Mouse (Mus musculus): ENCODE measurements around the gene Cldn10.

Gene Cldn10

GRCm38 (mm10) chr14:118829331-118830095, 41.8 kb downstream of the Cldn10 start:
- DNase-seq: no peak

- no peak for DNase-seq
Measured at GRCm38 (mm10) chr14:118831597-118831996, 43.9 kb downstream of the Cldn10 start.

- no peak for DNase-seq
Measured at GRCm38 (mm10) chr14:118833241-118833640, 45.5 kb downstream of the Cldn10 start.

- no peak for DNase-seq
Measured at GRCm38 (mm10) chr14:118834313-118834712, 46.6 kb downstream of the Cldn10 start.

- no peak for DNase-seq
Measured at GRCm38 (mm10) chr14:118836145-118836544, 48.4 kb downstream of the Cldn10 start.

GRCm38 (mm10) chr14:118836754-118837153, 49.0 kb downstream of the Cldn10 start:
- no peak for DNase-seq

- no peak for DNase-seq
Measured at GRCm38 (mm10) chr14:118838556-118839120, 50.9 kb downstream of the Cldn10 start.

GRCm38 (mm10) chr14:118839416-118839815, 51.7 kb downstream of the Cldn10 start:
- peak; percentile 69 to 74 for DNase-seq

GRCm38 (mm10) chr14:118840027-118840426, 52.3 kb downstream of the Cldn10 start:
- DNase-seq: no peak

- no peak for DNase-seq
Measured at GRCm38 (mm10) chr14:118842353-118842752, 54.6 kb downstream of the Cldn10 start.

- DNase-seq: no peak
Measured at GRCm38 (mm10) chr14:118846834-118847233, 59.1 kb downstream of the Cldn10 start.

GRCm38 (mm10) chr14:118848171-118848570, 60.5 kb downstream of the Cldn10 start:
- no peak for DNase-seq

- no peak for DNase-seq
Measured at GRCm38 (mm10) chr14:118850011-118850695, 62.4 kb downstream of the Cldn10 start.

- no peak for DNase-seq
Measured at GRCm38 (mm10) chr14:118850696-118851035, 63.0 kb downstream of the Cldn10 start.

GRCm38 (mm10) chr14:118851496-118852107, 63.9 kb downstream of the Cldn10 start:
- no peak for DNase-seq

- DNase-seq: peak in 1 of 2 experiments; percentile 72
Measured at GRCm38 (mm10) chr14:118854371-118855114, 66.8 kb downstream of the Cldn10 start.

GRCm38 (mm10) chr14:118855141-118855800, 67.6 kb downstream of the Cldn10 start:
- no peak for DNase-seq

GRCm38 (mm10) chr14:118856563-118856962, 68.9 kb downstream of the Cldn10 start:
- no peak for DNase-seq

GRCm38 (mm10) chr14:118858318-118858717, 70.6 kb downstream of the Cldn10 start:
- DNase-seq: no peak

- no peak for DNase-seq
Measured at GRCm38 (mm10) chr14:118862253-118862652, 74.5 kb downstream of the Cldn10 start.

GRCm38 (mm10) chr14:118864905-118865304, 77.2 kb downstream of the Cldn10 start:
- DNase-seq: no peak
